Mouse (Mus musculus): ENCODE data around the gene Padi3.

DNA sequence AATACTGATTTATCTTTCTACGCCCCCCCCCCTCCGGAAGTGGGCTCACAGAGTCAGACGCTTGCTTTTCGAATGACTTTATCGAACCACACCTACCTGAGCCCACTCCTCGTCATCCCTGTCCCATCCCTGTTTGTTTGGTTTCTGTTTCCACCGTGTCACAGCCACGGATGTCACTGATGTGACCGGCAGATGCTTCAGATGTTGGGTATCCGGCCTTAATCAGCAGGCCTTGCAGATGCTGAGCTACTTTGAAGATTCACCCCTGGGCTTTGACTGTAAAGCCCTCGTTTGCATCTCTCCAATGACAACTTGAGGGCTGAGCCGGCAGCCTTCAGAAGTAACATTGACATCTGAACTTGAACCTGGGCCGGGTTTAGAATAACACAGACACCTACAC, 33.8 kb downstream of the Padi3 start:
- no peak for TF ChIP-seq CTCF (IDR thresholded peaks at IDR 0.05; ENCODE audit: low read depth, low read length)
- no peak for TF ChIP-seq POLR2A (IDR thresholded peaks at IDR 0.05; ENCODE audit: extremely low read depth, insufficient read depth, low read length)
